Mouse (Mus musculus) neural tube, embryonic 10.5 days (tissue): ENCODE results near the gene Pomt1.

Experiments
- DNase-seq: peaks from one replicate; pipeline ENCODE4 v3.0.0-alpha.2; 2017; ENCODE audit warnings: low spot score; ENCODE audit errors: extremely low spot score

Gene Pomt1

DNA sequence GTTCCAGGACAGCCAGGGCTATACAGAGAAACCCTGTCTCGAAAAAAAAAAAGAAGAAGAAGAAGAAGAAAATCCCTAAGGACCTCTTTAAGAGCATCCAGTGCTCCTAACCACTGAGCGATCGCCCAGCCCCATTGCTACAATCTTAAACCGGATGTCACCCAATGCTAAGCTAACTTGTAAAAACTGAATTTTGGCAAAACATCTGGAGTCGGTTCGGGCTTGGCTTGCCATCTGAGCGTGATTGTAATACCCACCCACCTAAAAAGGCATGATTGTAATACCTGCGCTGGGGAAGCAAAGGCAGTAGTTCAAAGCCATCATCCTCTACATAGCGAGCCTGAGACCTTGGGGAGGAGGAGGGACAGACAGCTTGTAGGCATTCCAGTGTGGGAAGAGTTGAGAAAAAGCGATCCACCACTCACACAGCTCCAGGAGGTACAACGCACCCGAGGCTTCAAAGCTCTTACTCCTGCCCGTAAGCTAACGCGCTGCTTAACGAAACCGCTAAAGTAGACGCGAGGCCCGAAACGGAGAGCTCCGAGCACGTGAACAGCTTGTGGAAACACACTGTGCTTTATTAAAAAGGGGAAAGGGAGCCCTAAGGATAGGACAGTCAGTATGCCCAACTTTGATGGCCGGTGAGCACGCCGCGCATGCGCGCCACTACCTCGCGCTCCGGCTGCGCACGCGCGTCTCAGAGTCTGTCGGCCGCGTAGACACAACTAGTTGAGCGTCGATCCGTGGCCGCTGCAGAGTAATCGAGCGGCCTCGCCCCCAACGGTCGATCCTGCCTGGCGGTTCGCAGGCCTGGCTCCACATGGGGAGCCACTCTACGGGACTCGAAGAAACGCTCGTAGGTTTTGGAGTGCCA lies at the start of gene Pomt1:
Gene Pomt1, plus strand, starts transcription at position 705 of the 874 bp plus-strand sequence.
- peak; percentile 92 for DNase-seq

- DNase-seq: no peak
These were observed 49.3 kb upstream of the Pomt1 start for GRCm38 (mm10) chr2:32187019-32187551.

DNA sequence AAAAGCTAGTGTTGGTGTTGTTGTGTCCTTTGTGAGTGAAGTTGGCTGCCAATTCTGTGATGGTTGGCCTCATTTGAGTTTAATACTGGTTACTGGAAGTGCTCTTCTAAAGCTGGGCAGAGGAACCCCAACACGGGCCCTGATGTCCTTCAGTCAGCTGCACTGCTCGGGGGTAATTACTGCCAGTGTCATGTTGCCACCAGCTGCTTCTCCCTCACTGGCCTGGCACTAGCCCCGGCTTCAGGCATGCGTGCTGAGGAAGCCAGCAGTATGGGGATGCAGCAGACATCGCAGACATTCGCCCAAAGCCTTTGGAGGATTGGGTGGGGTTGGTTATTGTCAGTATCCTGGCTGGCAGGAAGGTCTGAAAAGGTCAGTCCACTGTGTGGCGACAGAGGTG lies 48.7 kb upstream of the Pomt1 start:
- DNase-seq: no peak

DNA sequence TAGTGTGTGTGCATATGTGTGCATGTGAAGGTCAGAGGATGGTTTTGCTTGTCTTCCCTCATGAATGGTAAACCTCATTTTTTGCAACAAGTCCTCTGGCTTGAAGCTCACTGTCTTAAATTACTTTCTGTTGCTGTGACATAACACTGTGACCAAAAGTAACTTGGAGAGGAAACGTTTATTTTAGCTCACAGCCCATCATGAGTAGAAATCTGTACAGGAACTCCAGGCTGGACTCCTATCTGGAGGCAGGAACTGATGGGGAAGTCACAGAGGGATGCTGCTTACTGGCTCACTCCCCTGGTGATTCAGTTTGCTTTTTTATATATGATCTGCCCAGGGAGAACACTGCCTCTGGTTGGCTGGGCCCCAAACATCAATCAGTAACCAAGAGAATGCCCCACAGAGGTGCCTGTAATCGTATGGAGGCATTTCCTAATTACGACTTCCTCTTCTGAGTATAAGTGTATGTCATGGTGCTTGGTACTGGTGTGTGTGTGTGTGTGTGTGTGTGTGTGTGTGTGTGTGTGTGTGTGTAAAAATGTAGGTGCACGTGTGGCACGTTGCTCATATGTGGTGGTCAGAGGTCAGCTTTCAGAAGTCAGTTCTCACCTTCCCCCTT lies 47.2 kb upstream of the Pomt1 start:
- DNase-seq: no peak

DNA sequence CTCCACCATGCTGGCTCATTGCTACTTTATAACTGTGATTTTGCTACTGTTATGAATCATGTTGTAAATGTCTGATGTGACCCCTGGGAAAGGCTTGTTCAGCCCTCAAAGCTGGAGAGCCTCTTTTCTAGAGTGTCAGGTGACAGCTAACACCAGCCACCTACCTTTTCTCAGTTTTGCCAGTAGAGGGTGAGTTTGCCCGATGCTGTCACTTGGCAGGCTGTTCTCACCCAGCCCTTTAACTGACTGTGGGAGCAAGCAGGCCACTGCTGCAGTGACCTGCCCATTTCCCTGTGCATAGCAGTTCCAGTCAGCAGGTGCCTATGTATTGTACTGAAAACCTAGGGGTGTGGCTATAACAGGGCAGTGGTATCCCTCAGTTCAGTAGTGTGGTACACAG lies 45.8 kb upstream of the Pomt1 start:
- DNase-seq: no peak

- no peak for DNase-seq
These were observed 44.4 kb upstream of the Pomt1 start for GRCm38 (mm10) chr2:32191872-32192507.

- DNase-seq: no peak
These were observed 37.4 kb upstream of the Pomt1 start for GRCm38 (mm10) chr2:32198977-32199376.

DNA sequence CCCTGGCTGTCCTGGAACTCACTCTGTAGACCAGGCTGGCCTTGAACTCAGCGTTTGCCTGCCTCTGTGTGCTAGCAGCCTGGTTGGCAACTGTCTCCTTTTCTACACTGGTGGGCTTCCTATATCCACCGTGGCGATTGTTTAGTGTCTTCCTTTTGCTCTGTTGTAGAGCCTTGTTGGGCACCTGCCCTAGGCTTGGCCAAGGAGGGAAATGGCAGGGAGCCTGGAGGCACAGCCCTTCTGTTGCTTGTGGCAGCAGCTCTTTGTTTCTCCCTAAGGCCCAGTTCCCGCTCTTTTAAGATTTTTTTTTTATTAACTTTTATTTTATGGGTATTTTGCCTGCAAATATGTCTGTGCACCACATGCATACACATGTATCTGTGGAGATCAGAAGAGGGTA lies 36.4 kb upstream of the Pomt1 start:
- no peak for DNase-seq

GRCm38 (mm10) chr2:32200712-32201111 lies 35.7 kb upstream of the Pomt1 start:
- DNase-seq: no peak

- DNase-seq: no peak
These were observed 34.9 kb upstream of the Pomt1 start for GRCm38 (mm10) chr2:32201527-32201926.

GRCm38 (mm10) chr2:32203853-32204252 lies 32.5 kb upstream of the Pomt1 start:
- no peak for DNase-seq

DNA sequence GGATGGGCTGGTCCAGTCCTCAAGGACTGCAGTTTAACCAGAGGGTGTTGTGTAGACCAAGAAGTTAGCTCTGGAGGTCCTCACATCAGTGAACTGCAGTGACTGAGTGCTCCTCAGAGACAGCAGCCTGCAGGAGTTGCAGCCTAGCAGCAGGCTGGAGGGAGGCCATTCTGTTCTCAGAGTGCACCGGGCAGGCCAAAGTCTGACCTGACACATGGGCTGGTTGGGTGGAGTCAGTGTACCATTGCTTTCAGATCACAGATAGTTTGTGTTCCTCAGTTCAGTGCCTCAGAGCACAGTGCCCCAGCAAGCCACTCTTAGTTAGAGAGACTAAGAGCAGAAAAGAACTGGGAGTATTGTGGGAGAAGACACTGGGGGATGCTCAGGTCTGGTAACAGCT lies 28.7 kb upstream of the Pomt1 start:
- no peak for DNase-seq

- no peak for DNase-seq
These were observed 24.7 kb upstream of the Pomt1 start for GRCm38 (mm10) chr2:32211689-32212088.

GRCm38 (mm10) chr2:32213000-32213399 lies 23.4 kb upstream of the Pomt1 start:
- DNase-seq: no peak

DNA sequence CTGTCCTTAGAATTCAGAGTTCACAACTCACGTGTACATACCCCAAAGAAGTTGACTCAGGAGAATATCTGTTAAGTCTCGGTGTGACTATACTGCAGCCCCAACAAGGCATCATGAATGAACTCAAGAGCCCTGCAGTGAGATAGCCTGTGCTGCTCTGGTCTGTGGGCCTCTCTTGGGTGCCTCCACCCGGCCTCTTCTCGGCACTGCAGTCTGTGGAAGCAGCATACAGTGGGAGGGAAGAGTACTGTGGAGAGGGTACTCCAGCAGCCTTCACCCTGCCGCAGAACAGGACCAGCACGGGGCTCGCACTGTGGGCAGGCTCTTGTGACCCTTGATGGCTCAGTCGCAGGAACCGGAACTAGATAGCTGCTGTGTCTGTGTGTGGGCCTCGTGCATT lies 20.8 kb upstream of the Pomt1 start:
- DNase-seq: no peak

GRCm38 (mm10) chr2:32216506-32216905 lies 19.9 kb upstream of the Pomt1 start:
- no peak for DNase-seq

DNA sequence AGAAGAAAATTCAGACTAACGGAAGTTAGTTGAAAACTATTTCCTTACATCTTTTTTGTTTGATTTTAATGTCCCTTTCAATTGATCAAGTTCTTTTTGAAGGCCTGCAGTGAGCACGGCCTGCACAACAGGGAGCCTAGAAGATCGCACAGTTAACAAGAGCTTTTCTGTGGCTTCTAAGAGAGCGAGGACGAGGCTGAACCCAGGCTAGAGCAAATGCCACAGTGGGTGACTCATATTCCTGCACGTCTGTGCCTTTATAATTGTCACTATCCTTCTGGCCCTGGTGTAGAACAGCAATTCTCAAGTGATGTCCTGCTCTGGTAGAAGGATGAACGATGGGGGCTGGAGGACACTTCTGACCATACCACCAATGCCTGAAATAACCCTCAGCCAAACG lies 18.7 kb upstream of the Pomt1 start:
- DNase-seq: no peak

DNA sequence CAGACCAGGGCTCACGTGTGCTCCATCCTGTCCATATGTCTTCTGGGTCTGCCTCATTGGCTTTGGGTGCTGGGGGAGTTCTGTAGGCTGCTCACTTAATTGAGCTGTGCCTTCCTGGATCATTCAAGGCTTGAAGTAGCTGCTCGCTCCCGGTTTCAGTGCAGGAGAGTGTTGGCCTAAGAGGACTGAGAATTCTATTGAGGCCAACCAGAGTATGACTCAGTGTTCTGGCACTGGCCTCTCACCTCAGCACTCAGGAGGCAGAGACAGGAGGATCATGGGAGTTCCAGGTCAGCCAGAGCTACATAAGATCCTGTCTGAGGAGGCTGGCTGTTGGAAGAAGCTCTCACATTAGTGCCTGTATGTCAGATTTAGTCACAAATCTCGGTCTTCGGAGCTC lies 18.3 kb upstream of the Pomt1 start:
- DNase-seq: no peak

- DNase-seq: no peak
These were observed 17.7 kb upstream of the Pomt1 start for GRCm38 (mm10) chr2:32218541-32219334.

GRCm38 (mm10) chr2:32219501-32219900 lies 16.9 kb upstream of the Pomt1 start:
- DNase-seq: no peak

DNA sequence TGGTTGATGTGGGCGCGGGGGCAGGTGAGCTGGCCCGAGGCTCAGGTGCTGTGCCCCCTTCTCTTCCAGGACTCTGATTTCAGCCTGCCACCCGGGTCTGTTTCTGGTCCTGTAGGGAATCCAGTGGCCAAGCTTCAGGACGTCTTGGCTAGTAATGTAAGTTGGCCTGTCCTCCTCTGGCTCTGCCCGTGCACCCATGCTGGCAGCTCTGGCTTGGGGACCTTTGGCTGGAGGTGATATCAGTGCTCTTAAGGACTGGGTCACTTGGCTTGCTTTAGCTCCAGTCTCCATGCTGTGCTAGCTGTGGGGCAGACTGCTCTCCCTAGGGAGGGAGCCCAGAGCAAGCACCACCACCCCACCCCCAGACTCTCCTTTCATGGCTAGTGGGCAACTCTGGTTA lies 16.4 kb upstream of the Pomt1 start:
- no peak for DNase-seq
